Mouse (Mus musculus): Measurements from ENCODE around the gene 1700003F12Rik. TPM values are rescaled to one million over a fixed set of nuclear protein-coding genes. Genes with fewer than 3 reads are reported as not detected.

Gene 1700003F12Rik
- total RNA-seq, 2 experiments from 2014 or later, result 0.61 to 0.81 TPM

GRCm38 (mm10) chr2:154576876-154577743 lies 30.2 kb downstream of the 1700003F12Rik start:
- no peak for DNase-seq

DNA sequence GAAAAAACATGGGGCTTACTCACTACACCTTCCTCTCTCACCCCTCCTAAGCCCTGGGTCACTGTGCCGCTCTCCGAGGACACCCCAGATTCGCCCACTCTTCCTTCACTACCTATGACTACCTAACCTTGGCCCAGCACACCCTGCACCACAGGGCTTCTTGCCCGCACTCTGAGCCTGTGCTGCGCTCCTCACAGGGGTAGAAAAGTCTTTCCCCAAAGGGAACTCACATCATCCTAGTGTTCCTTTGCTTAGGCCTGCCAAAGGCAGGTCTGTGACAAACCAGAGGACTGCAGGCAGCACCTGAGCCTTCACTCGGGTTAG lies 30.8 kb downstream of the 1700003F12Rik start:
- DNase-seq, result no peak

DNA sequence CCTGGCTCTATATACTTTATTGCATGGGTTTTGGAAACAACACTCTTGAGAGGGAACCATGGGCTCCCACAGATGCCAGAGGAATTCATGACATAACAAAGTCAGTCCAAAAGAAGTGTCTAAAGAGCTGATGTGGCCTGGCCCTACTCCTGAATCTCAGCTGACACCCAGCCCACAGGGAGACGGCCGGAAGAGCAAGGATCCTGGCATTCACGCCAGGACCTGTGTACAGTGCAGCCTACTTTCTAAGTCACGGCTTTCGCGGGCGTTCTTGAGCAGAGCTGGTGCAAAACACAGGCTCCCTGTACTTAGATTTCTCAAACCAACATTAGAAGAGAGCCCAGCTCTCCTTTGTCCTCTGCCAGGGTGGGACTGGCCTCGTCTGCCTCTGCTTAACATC lies 33.7 kb downstream of the 1700003F12Rik start:
- DNase-seq, result peak; percentile 59

DNA sequence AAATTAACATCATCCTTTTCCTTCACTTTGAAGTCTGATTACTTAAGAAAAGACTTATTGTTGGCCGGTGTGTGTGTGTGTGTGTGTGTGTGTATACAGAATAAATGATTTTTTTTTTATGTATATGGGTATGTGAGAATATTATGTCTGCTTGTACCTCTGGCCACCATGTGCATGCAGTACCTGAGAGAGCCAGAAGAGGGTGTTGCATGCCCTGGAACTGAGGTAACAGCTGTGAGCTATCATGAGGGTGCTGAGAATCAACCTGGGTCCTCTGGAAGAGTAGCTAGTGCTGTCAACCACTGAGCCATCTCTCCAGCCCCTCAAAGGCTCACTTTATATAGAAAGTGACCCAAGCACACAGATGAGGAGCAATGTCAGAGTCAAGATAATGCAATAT lies 34.5 kb downstream of the 1700003F12Rik start:
- no peak for DNase-seq

DNA sequence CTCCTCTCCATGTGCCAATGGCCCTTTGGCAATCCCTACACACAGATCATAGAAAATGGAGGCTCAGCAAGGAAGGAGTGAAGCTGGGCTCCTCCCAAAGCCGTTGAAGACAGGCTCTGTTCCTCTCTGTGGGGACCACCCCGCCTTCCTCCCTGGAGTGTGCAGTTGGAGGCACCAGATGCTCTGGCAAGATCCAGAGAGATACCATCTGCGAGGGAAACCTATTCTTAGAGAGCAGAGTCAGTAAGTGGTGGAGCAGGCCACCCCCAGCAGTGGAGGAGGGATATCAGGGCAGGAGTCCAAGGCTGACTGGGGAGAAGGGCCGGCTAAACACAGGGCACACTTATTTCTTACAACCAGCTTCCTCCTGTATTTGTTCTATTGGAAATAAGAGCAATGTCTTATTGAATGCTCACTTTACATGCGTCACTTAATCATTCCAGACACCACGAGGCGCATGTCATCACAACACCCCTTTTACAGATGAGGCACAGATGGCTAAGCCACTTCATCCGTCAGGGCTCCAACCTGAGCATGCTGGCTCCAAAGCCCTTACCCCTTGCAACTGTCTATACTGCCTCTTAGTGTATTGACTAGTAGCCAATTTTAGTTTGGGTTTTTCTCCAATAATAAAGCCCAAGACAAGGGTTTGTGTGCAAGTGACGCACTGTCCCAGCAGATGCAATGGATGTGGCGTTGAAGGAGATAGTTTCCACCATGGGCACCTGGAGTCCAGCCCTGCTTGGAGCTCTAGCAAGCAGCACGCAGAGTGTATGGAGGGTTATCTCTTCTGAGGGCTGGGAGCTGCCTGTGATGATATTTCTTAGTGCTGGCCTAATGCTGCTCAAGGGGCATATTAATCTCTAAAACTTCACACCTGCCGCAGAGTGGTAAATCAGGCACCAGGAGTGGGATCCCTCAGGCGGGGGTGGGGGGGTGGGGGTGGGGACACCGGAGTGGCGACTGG lies 37.3 kb downstream of the 1700003F12Rik start:
- no peak for DNase-seq

DNA sequence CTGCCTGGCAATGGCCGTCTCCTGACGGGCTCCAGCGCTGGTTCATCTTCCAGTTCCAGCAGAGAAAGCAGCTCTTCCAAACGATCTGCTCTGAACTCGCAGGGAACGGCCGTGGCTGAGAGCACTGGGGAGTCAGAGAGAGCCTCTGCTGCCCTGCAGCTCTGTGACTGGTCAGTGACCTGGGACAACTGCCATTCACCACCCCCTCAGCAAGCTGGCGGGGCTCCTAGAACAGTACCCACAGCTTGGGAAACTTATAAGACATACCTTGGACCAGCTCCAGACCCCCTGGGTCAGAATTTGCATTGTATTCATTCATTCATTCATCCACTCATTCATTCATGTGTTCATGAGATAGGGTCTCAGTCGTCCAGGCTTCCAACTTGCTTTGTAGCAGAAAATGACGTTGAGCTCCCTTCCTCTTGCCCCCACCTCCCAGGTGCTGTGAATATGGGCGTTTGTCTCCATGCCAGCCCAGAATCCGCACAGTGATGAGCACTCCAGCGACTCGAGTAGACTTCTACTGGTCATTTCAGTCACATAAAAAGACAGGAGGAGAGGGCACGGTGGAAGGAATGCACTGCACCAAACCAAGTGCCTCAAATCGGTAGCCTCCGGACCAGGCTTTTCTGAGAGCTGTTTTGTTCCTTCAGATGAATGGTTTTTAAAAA lies 38.2 kb downstream of the 1700003F12Rik start:
- no peak for DNase-seq

GRCm38 (mm10) chr2:154586405-154586804 lies 39.5 kb downstream of the 1700003F12Rik start:
- DNase-seq, result peak; percentile 62

DNA sequence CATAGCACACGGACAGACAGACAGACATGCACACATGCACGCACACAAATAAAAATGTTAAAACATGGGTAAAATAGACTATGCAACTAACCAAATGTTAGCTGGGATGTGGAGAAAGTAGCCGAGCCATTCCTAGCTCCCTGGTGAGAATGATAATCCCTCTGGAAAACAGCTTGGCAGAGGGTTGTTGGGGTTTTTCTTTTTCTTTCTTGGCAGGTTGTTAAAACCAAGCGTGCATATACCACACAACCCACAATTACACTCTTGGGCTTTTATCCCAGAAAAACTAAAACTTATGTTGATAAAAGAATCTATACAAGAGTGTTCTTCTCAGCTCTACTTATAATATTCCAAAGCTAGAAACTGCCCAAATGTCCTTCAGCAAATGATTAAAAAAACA lies 42.2 kb downstream of the 1700003F12Rik start:
- no peak for DNase-seq

DNA sequence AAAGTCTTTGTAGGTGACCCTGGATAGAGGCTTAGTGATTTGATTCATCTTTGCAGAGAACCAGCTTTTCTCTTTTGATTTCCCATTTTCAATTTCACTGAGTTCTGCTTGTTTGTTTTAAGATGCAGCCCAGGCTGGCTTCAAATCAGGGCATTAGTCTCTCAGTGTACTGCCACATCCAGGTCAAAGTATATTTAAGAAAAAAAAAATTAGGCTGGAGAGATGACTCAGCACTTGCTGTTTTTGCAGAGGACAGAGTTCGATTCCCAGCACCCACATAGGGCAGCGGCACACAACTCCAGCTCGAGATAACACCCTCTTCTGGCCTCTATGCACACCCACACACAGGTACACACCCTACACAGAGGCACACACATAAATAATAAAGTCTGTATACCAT lies 44.4 kb downstream of the 1700003F12Rik start:
- DNase-seq, result no peak

GRCm38 (mm10) chr2:154593025-154593424 lies 46.1 kb downstream of the 1700003F12Rik start:
- no peak for DNase-seq

GRCm38 (mm10) chr2:154595775-154596174 lies 48.9 kb downstream of the 1700003F12Rik start:
- DNase-seq, result peak; percentile 67

GRCm38 (mm10) chr2:154597399-154597798 lies 50.5 kb downstream of the 1700003F12Rik start:
- no peak for DNase-seq

Other genes with a start within 250 kb of the 1700003F12Rik start
- gene Bpifb9b, start 239.9 kb upstream of the 1700003F12Rik start, total RNA-seq (2021), result not detected
- gene Cdk5rap1, start 174.1 kb upstream of the 1700003F12Rik start, total RNA-seq (2021), result 10 to 100 TPM; 14.4 to 19.7 TPM
- 10 to 100 TPM; 29.0 to 31.9 TPM for gene Snta1, start 139.0 kb upstream of the 1700003F12Rik start, total RNA-seq (2021)
- 10 to 100 TPM; 23.9 to 35.6 TPM for gene Cbfa2t2, start 110.6 kb upstream of the 1700003F12Rik start, total RNA-seq (2021)
- not detected for gene Actl10, start 4.7 kb downstream of the 1700003F12Rik start, total RNA-seq (2021)
- gene Necab3, start 11.8 kb downstream of the 1700003F12Rik start, total RNA-seq (2021), result 1 to 10 TPM; 2.0 to 2.7 TPM
- gene E2f1, start 22.8 kb downstream of the 1700003F12Rik start, total RNA-seq (2021), result 10 to 100 TPM; 12.8 to 14.1 TPM
- gene Pxmp4, start 56.6 kb downstream of the 1700003F12Rik start, total RNA-seq (2021), result 10 to 100 TPM; 45.5 to 53.0 TPM
- gene Zfp341, start 66.2 kb downstream of the 1700003F12Rik start, total RNA-seq (2021), result 1 to 10 TPM; 2.5 to 2.7 TPM
- gene 4930519P11Rik, start 66.4 kb downstream of the 1700003F12Rik start, total RNA-seq (2021), result not detected
- 100 to 1,000 TPM; 174 to 180 TPM for gene Chmp4b, start 104.6 kb downstream of the 1700003F12Rik start, total RNA-seq (2021)
- not detected for gene Gm14214, start 222.9 kb downstream of the 1700003F12Rik start, total RNA-seq (2021)
- 100 to 1,000 TPM; 170 to 177 TPM for gene Raly, start 244.0 kb downstream of the 1700003F12Rik start, total RNA-seq (2021)
- gene a, start 244.3 kb downstream of the 1700003F12Rik start, total RNA-seq (2021), result not detected

All from adrenal gland, postnatal 10 days (tissue).